Mouse (Mus musculus) layer of hippocampus, postnatal 14 days (tissue): Measurements from ENCODE around the gene Mgat1. TPM values are rescaled to one million over a fixed set of nuclear protein-coding genes. Genes with fewer than 3 reads are reported as not detected.
"Not testable (repeated sequence)": the region's sequence is repeated elsewhere in the genome, so short reads cannot be mapped to it uniquely, and the experiment has no call there.

ENCODE experiments used
- DNase-seq, 2 experiments: peaks; one replicate each; pipeline ENCODE4 v3.0.0; 2021 to 2022; ENCODE audit warnings: low spot score in 2 of 2, mixed read lengths in 1 of 2
- long read RNA-seq, 2 experiments: library from polyadenylated mRNA; stranded (forward); transcript quantifications; one replicate each; pipeline ENCODE4 v2.0.0; 2021
- total RNA-seq, 2 experiments: library from RNA; stranded (reverse); gene quantifications; 2 replicates each; pipeline ENCODE4 v1.2.3; 2021

Gene Mgat1
- total RNA-seq = 10 to 100 TPM; 48.7 to 50.9 TPM
- long read RNA-seq, experiment 1, transcript Mgat1-213 (4 exons, 3,151 nt) = minor isoform, 6 of 45 reads
- long read RNA-seq, experiment 1, transcript Mgat1-201 (3 exons, 2,976 nt) = major isoform, 14 of 45 reads
- long read RNA-seq, experiment 1, transcript Mgat1-202 (3 exons, 2,729 nt) = minor isoform, 11 of 45 reads
- long read RNA-seq, experiment 1, partial matches to known transcripts = 3 of 45 reads
- long read RNA-seq, experiment 1, other reads (novel, unspliced or antisense) = 11 of 45 reads
- long read RNA-seq, experiment 2, transcript Mgat1-213 (4 exons, 3,151 nt) = minor isoform, 7 of 35 reads
- long read RNA-seq, experiment 2, transcript Mgat1-201 (3 exons, 2,976 nt) = major isoform, 14 of 35 reads
- long read RNA-seq, experiment 2, transcript Mgat1-212 (3 exons, 633 nt) = minor isoform, 6 of 35 reads
- long read RNA-seq, experiment 2, partial matches to known transcripts = 2 of 35 reads
- long read RNA-seq, experiment 2, other reads (novel, unspliced or antisense) = 4 of 35 reads

- peak; percentile 89 to 92 for DNase-seq
Observed at GRCm38 (mm10) chr11:49243727-49244594, at the start of gene Mgat1. Gene Mgat1 (plus strand): TSS chr11:49244191.

DNA sequence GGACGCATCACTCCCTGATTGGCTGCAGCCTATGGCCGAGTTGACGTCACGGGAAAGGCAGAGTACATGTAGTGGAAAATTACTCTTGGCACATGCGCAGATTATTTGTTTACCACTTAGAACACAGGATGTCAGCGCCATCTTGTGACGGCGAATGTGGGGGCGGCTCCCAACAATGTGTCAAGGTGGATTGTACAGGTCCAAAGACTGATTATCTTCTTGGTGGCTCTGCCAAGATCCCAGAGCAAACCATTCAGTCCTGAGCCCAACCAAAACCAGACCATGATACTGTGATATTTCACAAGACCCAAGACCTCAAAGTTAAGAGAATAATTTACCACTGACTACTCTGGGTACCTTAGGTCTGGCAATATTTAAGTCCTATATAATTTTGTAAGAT, 49.2 kb upstream of the Mgat1 start:
- DNase-seq = not testable (repeated sequence)

GRCm38 (mm10) chr11:49195819-49196322, 48.1 kb upstream of the Mgat1 start:
- no peak for DNase-seq

- DNase-seq = no peak
Observed at GRCm38 (mm10) chr11:49200666-49201065, 43.3 kb upstream of the Mgat1 start.

DNA sequence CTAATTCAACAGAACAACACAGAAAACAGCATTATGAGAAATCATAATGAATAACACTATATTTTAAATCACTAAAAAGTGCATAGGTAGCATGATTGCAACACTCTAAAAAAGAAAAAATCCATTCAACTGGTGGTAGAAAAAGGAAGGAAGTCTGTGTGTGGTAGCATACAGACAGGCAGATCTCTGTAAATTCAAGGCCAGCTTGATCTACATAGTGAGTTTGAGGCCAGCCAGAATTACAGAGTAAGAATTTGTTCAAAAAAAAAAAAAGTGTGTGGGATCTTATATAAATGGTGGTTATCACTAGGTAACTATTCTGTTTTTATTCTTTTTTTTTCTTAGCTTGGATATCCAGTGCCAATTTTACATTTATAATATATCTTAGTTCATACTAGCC, 42.8 kb upstream of the Mgat1 start:
- no peak for DNase-seq

GRCm38 (mm10) chr11:49202071-49202470, 41.9 kb upstream of the Mgat1 start:
- no peak for DNase-seq

- DNase-seq = peak in 1 of 2 experiments; percentile 16
Observed at GRCm38 (mm10) chr11:49202523-49203061, 41.4 kb upstream of the Mgat1 start.

GRCm38 (mm10) chr11:49203129-49203768, 40.7 kb upstream of the Mgat1 start, which contains the start of gene Zfp62:
Gene Zfp62 (plus strand): TSS chr11:49203292.
- DNase-seq = peak; percentile 91 to 93

DNA sequence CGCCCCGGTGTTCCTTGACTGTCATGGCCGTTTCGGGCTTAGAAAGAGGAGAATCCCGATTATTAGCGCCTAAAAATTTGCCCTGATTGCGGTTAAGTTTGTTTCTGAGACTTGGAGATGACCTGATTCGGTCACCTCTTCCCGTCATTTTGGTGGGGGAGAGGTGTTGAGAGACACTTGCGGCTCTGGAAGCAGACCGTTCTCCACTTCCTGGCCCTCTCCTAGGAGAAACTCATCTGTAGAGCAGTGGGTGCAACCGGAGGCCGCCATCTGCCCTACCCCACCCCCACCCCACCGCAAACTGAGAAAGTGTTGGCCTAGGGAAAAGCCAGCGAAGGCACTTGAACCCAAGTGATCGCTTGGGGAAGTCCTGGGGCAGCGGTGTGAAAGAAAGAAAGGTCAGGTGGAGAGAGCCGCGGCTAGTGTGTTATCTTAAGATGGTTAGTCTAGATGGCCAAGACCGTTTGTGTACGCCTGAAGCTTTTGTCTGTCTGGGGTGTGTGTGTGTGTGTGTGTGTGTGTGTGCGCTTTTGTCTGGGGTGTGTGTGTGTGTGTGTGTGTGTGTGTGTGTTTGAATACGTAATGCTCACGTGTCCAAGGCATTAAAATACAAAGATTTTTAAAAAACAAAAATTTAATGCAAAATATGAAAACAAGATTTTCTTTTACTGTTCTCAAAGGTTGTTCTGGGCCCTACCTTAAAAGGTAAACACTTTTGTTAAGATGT, 40.1 kb upstream of the Mgat1 start:
- peak in 1 of 2 experiments; percentile 10 for DNase-seq

- DNase-seq = no peak
Observed at GRCm38 (mm10) chr11:49205080-49205590, 38.9 kb upstream of the Mgat1 start.

DNA sequence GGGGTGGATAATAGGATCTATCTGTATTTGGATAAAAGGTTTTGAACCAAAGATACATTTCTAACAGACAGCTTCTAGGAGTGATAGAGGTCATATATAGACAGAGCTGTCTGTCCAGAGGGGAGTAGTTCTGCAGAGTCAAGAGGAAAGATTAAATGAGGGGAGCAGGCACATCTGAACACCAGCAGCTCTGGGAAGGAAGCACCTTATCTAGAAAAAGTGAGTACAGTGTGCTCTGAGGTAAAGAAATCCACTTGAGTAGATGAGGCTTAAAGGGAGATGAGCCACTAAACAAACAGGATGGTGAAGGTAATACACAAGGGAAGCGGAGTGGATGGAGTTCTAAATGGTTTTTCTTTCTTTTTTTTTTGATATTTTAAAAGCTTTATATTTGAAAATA, 36.5 kb upstream of the Mgat1 start:
- no peak for DNase-seq

GRCm38 (mm10) chr11:49212577-49212976, 31.4 kb upstream of the Mgat1 start:
- DNase-seq = no peak

- no peak for DNase-seq
Observed at GRCm38 (mm10) chr11:49213505-49213904, 30.5 kb upstream of the Mgat1 start.

- no peak for DNase-seq
Observed at GRCm38 (mm10) chr11:49219271-49219670, 24.7 kb upstream of the Mgat1 start.

- DNase-seq = no peak
Observed at GRCm38 (mm10) chr11:49224455-49224854, 19.5 kb upstream of the Mgat1 start.

DNA sequence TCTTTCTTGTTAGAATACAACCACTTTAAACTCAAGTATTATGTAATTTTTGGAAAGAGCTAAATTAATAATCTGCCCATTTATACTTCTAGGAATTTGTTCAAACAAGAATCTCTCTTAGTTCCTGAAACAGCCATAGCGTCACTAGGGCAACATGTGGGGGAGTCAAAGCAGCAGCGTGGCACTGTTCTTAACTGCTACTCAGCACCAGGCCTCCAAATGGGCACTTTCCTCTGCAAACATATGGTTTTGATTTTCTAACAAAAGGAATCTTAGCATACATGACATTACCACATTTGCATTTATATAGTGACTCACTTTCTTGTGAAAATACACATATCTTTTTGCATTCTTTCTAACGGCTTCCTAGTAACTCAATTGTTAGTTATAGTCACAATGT, 11.2 kb upstream of the Mgat1 start:
- DNase-seq = no peak

GRCm38 (mm10) chr11:49235459-49236207, 8.4 kb upstream of the Mgat1 start:
- no peak for DNase-seq

DNA sequence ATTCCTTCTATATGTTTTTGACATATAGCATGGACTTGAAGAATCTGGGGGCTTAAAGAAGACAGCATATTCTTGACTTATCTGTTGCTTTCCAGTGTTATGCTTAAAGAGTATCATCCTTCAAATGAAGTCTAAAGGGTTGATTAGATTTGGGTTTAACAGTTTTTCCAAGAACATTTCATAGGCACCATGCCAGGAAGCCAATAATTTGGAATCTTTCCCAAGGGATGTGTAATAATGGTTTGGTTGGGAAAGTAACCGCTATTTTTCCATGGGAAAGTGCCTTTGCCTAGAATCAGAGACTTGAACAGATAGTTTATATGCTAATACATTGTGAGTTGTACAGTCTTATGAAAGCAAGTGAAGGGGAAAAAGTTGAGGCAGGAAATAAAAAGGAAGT, 7.1 kb upstream of the Mgat1 start:
- DNase-seq = no peak

DNA sequence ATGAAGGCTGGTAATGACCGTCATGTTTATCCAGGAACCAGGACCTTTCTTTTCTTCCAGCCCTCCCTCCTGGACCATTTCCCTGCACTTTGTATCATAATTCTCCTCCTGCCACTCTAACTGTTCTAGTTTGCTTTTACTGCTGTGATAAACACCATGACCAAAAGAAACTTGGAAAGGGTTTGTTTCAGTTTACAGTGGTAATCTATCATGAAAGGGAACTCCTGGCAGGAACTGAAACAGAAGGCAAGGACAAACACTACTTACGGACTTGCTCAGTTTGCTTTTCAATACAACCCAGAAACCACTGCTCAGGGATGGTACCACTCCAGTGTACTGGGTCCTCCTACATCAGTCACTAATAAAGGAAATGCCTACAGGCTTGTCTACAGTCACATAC, 6.5 kb upstream of the Mgat1 start:
- no peak for DNase-seq
